Mouse (Mus musculus) embryonic facial prominence, embryonic 14.5 days (tissue): ENCODE results near the gene Cfap58. TPM values are rescaled to one million over a fixed set of nuclear protein-coding genes. Genes with fewer than 3 reads are reported as not detected.
A peak's percentile ranks its signal among the peaks of the same experiment; 100 is the strongest.

Experiments
- ATAC-seq: fragments of 200-750 bp; cut with Nextera tagmentation; 2 replicates; pipeline ENCODE4 v1.8.0; 2017; ENCODE audit warnings: low read depth, moderate number of reproducible peaks, moderate TSS enrichment
- DNase-seq: peaks from one replicate; pipeline ENCODE4 v3.0.0-alpha.2; 2015; ENCODE audit warnings: low spot score
- H3K27ac ChIP-seq: fragments of 300-500 bp; sonication (generic); replicated peaks from 2 replicates; pipeline ENCODE4 v1.5.1; 2014; ENCODE audit warnings: low read depth, mild to moderate bottlenecking, low read length, moderate library complexity
- H3K27me3 ChIP-seq: fragments of 300-500 bp; sonication (generic); replicated peaks from 2 replicates; pipeline ENCODE4 v1.6.1; 2014; ENCODE audit warnings: low read length; ENCODE audit not compliant: control insufficient read depth, insufficient read depth
- H3K36me3 ChIP-seq: fragments of 300-500 bp; sonication (generic); 2 replicates; pipeline ENCODE4 v1.6.1; 2014; ENCODE audit warnings: low read length, mixed read lengths; ENCODE audit not compliant: control insufficient read depth, insufficient read depth
- H3K4me1 ChIP-seq: fragments of 300-500 bp; sonication (generic); 2 replicates; pipeline ENCODE4 v1.6.1; 2014; ENCODE audit warnings: antibody characterized with exemption, low read length; ENCODE audit not compliant: control insufficient read depth, insufficient read depth
- H3K4me2 ChIP-seq: fragments of 300-500 bp; sonication (generic); 2 replicates; pipeline ENCODE4 v1.6.1; 2014; ENCODE audit warnings: low read depth, mild to moderate bottlenecking, low read length, moderate library complexity, mixed read lengths
- H3K4me3 ChIP-seq: fragments of 300-500 bp; sonication (generic); 2 replicates; pipeline ENCODE4 v1.5.1; 2014; ENCODE audit warnings: low read depth, mild to moderate bottlenecking, low read length
- H3K9ac ChIP-seq: fragments of 300-500 bp; sonication (generic); 2 replicates; pipeline ENCODE4 v1.6.1; 2014; ENCODE audit warnings: low read depth, mild to moderate bottlenecking, low read length, moderate library complexity, mixed read lengths
- H3K9me3 ChIP-seq: fragments of 300-500 bp; sonication (generic); 2 replicates; pipeline ENCODE4 v1.6.1; 2016; ENCODE audit warnings: low read length; ENCODE audit not compliant: control insufficient read depth
- WGBS: fragments of 180-500 bp; shearing (Covaris S2); extraction: QIAGEN DNeasy Blood & Tissue Kit; methylation state at CpG from one replicate; pipeline ENCODE4 v1.1.7; 2014; 5-methylcytosine and 5-hydroxymethylcytosine counted together
- polyA plus RNA-seq: library from polyadenylated mRNA; unstranded; fragments of >200 nt; fragmentation: Nextera tagmentation; extraction: Ambion mirVana; gene quantifications from 2 replicates; pipeline ENCODE4 v1.2.1, GENCODE M21; 2014

Cfap58 gene
- polyA plus RNA-seq, 1 experiment from 2014 or later: 0.58 TPM

- peak overlapping the region; percentile 31; the same call in 1 of the 2 replicates for H3K4me3 ChIP-seq
- peaks cover 16% of the 10 kb centered on the region; the same call in 1 of the 2 replicates for H3K4me1 ChIP-seq
- H3K4me2 ChIP-seq: peak overlapping the region; percentile 53
- ATAC-seq: no peak
- H3K27me3 ChIP-seq: no peaks in the 10 kb centered on the region
- DNase-seq: no peak
- H3K9ac ChIP-seq: peak overlapping the region; percentile 66
- peak overlapping the region; percentile 86 for H3K27ac ChIP-seq
- no peaks in the 10 kb centered on the region for H3K36me3 ChIP-seq
- 37% methylated on average over 4 of the region's 4 CpGs for WGBS
- no peaks in the 10 kb centered on the region for H3K9me3 ChIP-seq
These were observed 27.3 kb upstream of the Cfap58 start for GRCm38 (mm10) chr19:47910117-47910618.

GRCm38 (mm10) chr19:47910751-47911150 is 26.7 kb upstream of the Cfap58 start:
- DNase-seq (no peak), ATAC-seq (no peak)
- no peak overlapping the region for H3K4me3 ChIP-seq
- H3K4me2 ChIP-seq: no peak overlapping the region
- no peaks in the 10 kb centered on the region for H3K27me3 ChIP-seq
- H3K9ac ChIP-seq: no peak overlapping the region
- H3K36me3 ChIP-seq: no peaks in the 10 kb centered on the region
- WGBS: 82% methylated on average over 4 of the region's 4 CpGs
- no peaks in the 10 kb centered on the region for H3K9me3 ChIP-seq
- peak overlapping the region; percentile 86; the same call in 1 of the 2 replicates for H3K27ac ChIP-seq
- H3K4me1 ChIP-seq: peaks cover 16% of the 10 kb centered on the region; the same call in 1 of the 2 replicates

GRCm38 (mm10) chr19:47913344-47913743 is 24.1 kb upstream of the Cfap58 start:
- Histone ChIP-seq H3K9ac (no peak overlapping the region), H3K27me3 (no peaks in the 10 kb centered on the region), H3K27ac (no peak overlapping the region), H3K4me3 (no peak overlapping the region), H3K36me3 (no peaks in the 10 kb centered on the region), H3K4me2 (no peak overlapping the region), H3K9me3 (no peaks in the 10 kb centered on the region), H3K4me1 (peaks cover 30% of the 10 kb centered on the region)
- ATAC-seq (no peak), DNase-seq (no peak)
- 84% methylated on average over 7 of the region's 7 CpGs for WGBS

GRCm38 (mm10) chr19:47914191-47914590 is 23.3 kb upstream of the Cfap58 start:
- H3K9me3 ChIP-seq: no peaks in the 10 kb centered on the region
- no peak overlapping the region for H3K4me2 ChIP-seq
- H3K27ac ChIP-seq: no peak overlapping the region
- no peaks in the 10 kb centered on the region for H3K36me3 ChIP-seq
- H3K9ac ChIP-seq: no peak overlapping the region
- H3K4me1 ChIP-seq: peaks cover 24% of the 10 kb centered on the region
- no peak overlapping the region for H3K4me3 ChIP-seq
- ATAC-seq (no peak), DNase-seq (no peak)
- no peaks in the 10 kb centered on the region for H3K27me3 ChIP-seq
- WGBS: 90% methylated on average over 4 of the region's 4 CpGs

- DNase-seq (no peak), ATAC-seq (no peak)
- 82% methylated on average over 4 of the region's 4 CpGs for WGBS
- H3K27me3 ChIP-seq: no peaks in the 10 kb centered on the region
- peaks cover 22% of the 10 kb centered on the region for H3K4me1 ChIP-seq
- no peak overlapping the region for H3K4me3 ChIP-seq
- H3K4me2 ChIP-seq: no peak overlapping the region
- H3K9ac ChIP-seq: no peak overlapping the region
- no peaks in the 10 kb centered on the region for H3K36me3 ChIP-seq
- no peaks in the 10 kb centered on the region for H3K9me3 ChIP-seq
- H3K27ac ChIP-seq: no peak overlapping the region; the same call in 1 of the 2 replicates
These were observed 22.2 kb upstream of the Cfap58 start for GRCm38 (mm10) chr19:47915251-47915650.

GRCm38 (mm10) chr19:47917396-47917795 is 20.1 kb upstream of the Cfap58 start:
- no peak overlapping the region for H3K27ac ChIP-seq
- H3K4me2 ChIP-seq: peak overlapping the region; percentile 76
- peak overlapping the region; percentile 82; the same call in 1 of the 2 replicates for H3K9ac ChIP-seq
- H3K27me3 ChIP-seq: no peaks in the 10 kb centered on the region
- ATAC-seq (no peak), DNase-seq (peak; percentile 48)
- no peaks in the 10 kb centered on the region for H3K9me3 ChIP-seq
- 27% methylated on average over 4 of the region's 4 CpGs for WGBS
- peak overlapping the region; percentile 60 for H3K4me3 ChIP-seq
- no peaks in the 10 kb centered on the region for H3K36me3 ChIP-seq
- peaks cover 22% of the 10 kb centered on the region for H3K4me1 ChIP-seq

GRCm38 (mm10) chr19:47918016-47918415 is 19.5 kb upstream of the Cfap58 start:
- peak overlapping the region; percentile 89; the same call in 1 of the 2 replicates for H3K27ac ChIP-seq
- no peak for DNase-seq
- peaks cover 22% of the 10 kb centered on the region for H3K4me1 ChIP-seq

GRCm38 (mm10) chr19:47918455-47919101 is 18.9 kb upstream of the Cfap58 start:
- no peaks in the 10 kb centered on the region for H3K27me3 ChIP-seq
- peak overlapping the region; percentile 89 for H3K27ac ChIP-seq
- peak overlapping the region; percentile 76 for H3K4me2 ChIP-seq
- no peaks in the 10 kb centered on the region for H3K36me3 ChIP-seq
- H3K4me3 ChIP-seq: peak overlapping the region; percentile 60
- H3K9ac ChIP-seq: peak overlapping the region; percentile 82
- no peaks in the 10 kb centered on the region for H3K9me3 ChIP-seq
- under 1% methylated on average over 27 of the region's 29 CpGs for WGBS
- DNase-seq (peak; percentile 37), ATAC-seq (peak; percentile 16)
- peaks cover 22% of the 10 kb centered on the region for H3K4me1 ChIP-seq

More at GRCm38 (mm10) chr19:47918016-47918415, 19.5 kb upstream of the Cfap58 start:
- Histone ChIP-seq H3K36me3 (no peaks in the 10 kb centered on the region), H3K9me3 (no peaks in the 10 kb centered on the region), H3K27me3 (no peaks in the 10 kb centered on the region), H3K4me2 (peak overlapping the region; percentile 76), H3K9ac (peak overlapping the region; percentile 82), H3K4me3 (peak overlapping the region; percentile 60)
- WGBS: 13% methylated on average over 9 of the region's 9 CpGs
- no peak for ATAC-seq
